ENCODE assay signal across 14 mouse cellular contexts in genomic region chr13:60420386-60420785, GRCm38 (mm10).
A peak's percentile ranks its signal among the peaks of the same experiment; 100 is the strongest.
DNase-seq lines count a peak whose midpoint lies in the region; ATAC-seq and TF ChIP-seq lines count a peak whose summit lies in the region.
"Had no signal": no experiment of that assay in that cellular context is flagged by ENCODE, and none has a peak within 500 bp of the region (broad histone marks: within the 10 kb centered on the region; RNA-seq: fewer than 3 reads in every experiment).

No protein-coding gene starts in this region.

- DNase-seq in cerebellum, adult 11 months: no peak
- no peak for DNase-seq in gastrocnemius, adult 2 months
- DNase-seq in gastrocnemius, postnatal 25 days: no peak
- DNase-seq in hindbrain, postnatal 0 days (ENCODE audit: low spot score): peak; percentile 20
- DNase-seq in Muller cell, postnatal 12 days (ENCODE audit: inconsistent ontology term): peak; percentile 23
- no peak for DNase-seq in thymus, adult 18-20 months
- DNase-seq: adrenal gland, postnatal 10 days; kidney, adult 18-20 months; liver, postnatal 0 days; lung, postnatal 36 days had no signal

- no peaks in the 10 kb centered on the region for H3K9me3 ChIP-seq in hindbrain, postnatal 0 days (ENCODE audit: low read length)
- no peaks in the 10 kb centered on the region for H3K9me3 ChIP-seq in hindbrain, embryonic 13.5 days
- H3K9me3 ChIP-seq: midbrain, embryonic 10.5 days; neural tube, embryonic 15.5 days had no signal

- 0 out of 2 replicates have a peak, but pooled peaks cover 5% of the 10 kb centered on the region for H3K4me1 ChIP-seq in hindbrain, postnatal 0 days (ENCODE audit: insufficient read depth, low read length)
- peaks cover 7% of the 10 kb centered on the region for H3K4me1 ChIP-seq in hindbrain, embryonic 13.5 days (replicated peaks)
- H3K4me1 ChIP-seq: neural tube, embryonic 15.5 days had no signal

- no peak overlapping the region for H3K4me2 ChIP-seq in hindbrain, postnatal 0 days (ENCODE audit: low read depth, low read length)
- no peak overlapping the region for H3K4me2 ChIP-seq in hindbrain, embryonic 13.5 days
- H3K4me2 ChIP-seq: neural tube, embryonic 15.5 days had no signal

- no peak overlapping the region for H3K9ac ChIP-seq in hindbrain, postnatal 0 days (replicated peaks; ENCODE audit: low read length)
- H3K9ac ChIP-seq in hindbrain, embryonic 13.5 days: no peak overlapping the region
- H3K9ac ChIP-seq: liver, postnatal 0 days; neural tube, embryonic 15.5 days had no signal

- H3K36me3 ChIP-seq in hindbrain, postnatal 0 days (ENCODE audit: insufficient read depth, low read length): no peaks in the 10 kb centered on the region
- H3K36me3 ChIP-seq in hindbrain, embryonic 13.5 days: no peaks in the 10 kb centered on the region
- H3K36me3 ChIP-seq: midbrain, embryonic 10.5 days; neural tube, embryonic 15.5 days had no signal

- no peaks in the 10 kb centered on the region for H3K27me3 ChIP-seq in hindbrain, postnatal 0 days (ENCODE audit: insufficient read depth, low read length)
- no peaks in the 10 kb centered on the region for H3K27me3 ChIP-seq in hindbrain, embryonic 13.5 days
- H3K27me3 ChIP-seq: neural tube, embryonic 15.5 days had no signal

- peak overlapping the region; percentile 17; the same call in 1 of the 2 replicates for H3K27ac ChIP-seq in gastrocnemius, adult 2 months
- no peak overlapping the region for H3K27ac ChIP-seq in hindbrain, postnatal 0 days
- no peak overlapping the region for H3K27ac ChIP-seq in hindbrain, embryonic 13.5 days
- H3K27ac ChIP-seq: midbrain, embryonic 10.5 days; neural tube, embryonic 15.5 days had no signal

- TF ChIP-seq CTCF in gastrocnemius, adult 2 months (IDR thresholded peaks at IDR 0.05): no peak
- TF ChIP-seq CTCF in hindbrain, postnatal 0 days (IDR thresholded peaks at IDR 0.05; ENCODE audit: low read depth): no peak

- intact Hi-C loops in gastrocnemius, adult 2 months (cut with DNase I): loop anchor here (5.0 kb wide), 1 partner anchor 243 kb away; the partner anchor contains the start of gene Gas1

- ATAC-seq in cerebellum, adult (ENCODE audit: insufficient number of reproducible peaks, low FRiP score, low TSS enrichment): peak; percentile 47; the same call in 1 of the 2 replicates
- ATAC-seq in hindbrain, postnatal 0 days: peak; percentile 64
- ATAC-seq in hindbrain, embryonic 13.5 days (ENCODE audit: low FRiP score): no peak
- ATAC-seq: liver, postnatal 0 days had no signal

- H3K4me3 ChIP-seq in gastrocnemius, adult 2 months: no peak overlapping the region
- no peak overlapping the region for H3K4me3 ChIP-seq in hindbrain, postnatal 0 days (ENCODE audit: low read length)
- no peak overlapping the region for H3K4me3 ChIP-seq in hindbrain, embryonic 13.5 days
- H3K4me3 ChIP-seq: midbrain, embryonic 10.5 days; neural tube, embryonic 15.5 days had no signal

- 20% methylated on average over 7 of the region's 7 CpGs for WGBS in hindbrain, postnatal 0 days
- 6% methylated on average over 7 of the region's 7 CpGs for WGBS in hindbrain, embryonic 13.5 days

Comparison
In these comparisons a context has a peak if more than half of its experiments do, and no peak if none do; other contexts are left out.
1. DNase-seq: peak in hindbrain, postnatal 0 days (single experiment) and Muller cell, postnatal 12 days (single experiment); none in cerebellum, adult 11 months (single experiment), gastrocnemius, adult 2 months (single experiment), gastrocnemius, postnatal 25 days (single experiment) and thymus, adult 18-20 months (0 of 2).